Mouse (Mus musculus) neural tube, embryonic 15.5 days (tissue): Measurements from ENCODE around the gene Map2. TPM values are rescaled to one million over a fixed set of nuclear protein-coding genes. Genes with fewer than 3 reads are reported as not detected.

Experiments used
- ATAC-seq: fragments of 200-750 bp; cut with Nextera tagmentation; 2 replicates; pipeline ENCODE4 v1.8.0; 2017; ENCODE audit warnings: mild to moderate bottlenecking, moderate TSS enrichment, moderate library complexity; ENCODE audit not compliant: low FRiP score
- H3K27ac ChIP-seq: fragments of 300-500 bp; sonication (generic); replicated peaks from 2 replicates; pipeline ENCODE4 v1.5.1; 2015; ENCODE audit warnings: mild to moderate bottlenecking, inconsistent platforms
- H3K27me3 ChIP-seq: fragments of 300-500 bp; sonication (generic); replicated peaks from 2 replicates; pipeline ENCODE4 v1.6.1; 2015; ENCODE audit warnings: inconsistent platforms
- H3K36me3 ChIP-seq: fragments of 300-500 bp; sonication (generic); 2 replicates; pipeline ENCODE4 v1.6.1; 2015; ENCODE audit warnings: inconsistent platforms
- H3K4me1 ChIP-seq: fragments of 300-500 bp; sonication (generic); 2 replicates; pipeline ENCODE4 v1.6.1; 2015; ENCODE audit warnings: inconsistent platforms
- H3K4me2 ChIP-seq: fragments of 300-500 bp; sonication (generic); 2 replicates; pipeline ENCODE4 v1.6.1; 2015; ENCODE audit warnings: inconsistent platforms, mild to moderate bottlenecking, moderate library complexity
- H3K4me3 ChIP-seq: fragments of 300-500 bp; sonication (generic); replicated peaks from 2 replicates; pipeline ENCODE4 v1.5.1; 2015; ENCODE audit warnings: mild to moderate bottlenecking, inconsistent platforms
- H3K9ac ChIP-seq: fragments of 300-500 bp; sonication (generic); replicated peaks from 2 replicates; pipeline ENCODE4 v1.6.1; 2015; ENCODE audit warnings: mild to moderate bottlenecking, inconsistent platforms
- H3K9me3 ChIP-seq: fragments of 300-500 bp; sonication (generic); replicated peaks from 2 replicates; pipeline ENCODE4 v1.6.1; 2016; ENCODE audit warnings: inconsistent platforms
- WGBS: fragments of 180-500 bp; shearing (Covaris S2); methylation state at CpG from one replicate; pipeline ENCODE4 v1.1.7; 2015; ENCODE audit warnings: mixed read lengths; 5-methylcytosine and 5-hydroxymethylcytosine counted together
- polyA plus RNA-seq: library from polyadenylated mRNA; unstranded; fragments of >200 nt; fragmentation: Nextera tagmentation; extraction: Ambion mirVana; gene quantifications from 2 replicates; pipeline ENCODE4 v1.2.1, GENCODE M21; 2015

The Map2 gene
- polyA plus RNA-seq, 1 experiment from 2014 or later, result 359 TPM

DNA sequence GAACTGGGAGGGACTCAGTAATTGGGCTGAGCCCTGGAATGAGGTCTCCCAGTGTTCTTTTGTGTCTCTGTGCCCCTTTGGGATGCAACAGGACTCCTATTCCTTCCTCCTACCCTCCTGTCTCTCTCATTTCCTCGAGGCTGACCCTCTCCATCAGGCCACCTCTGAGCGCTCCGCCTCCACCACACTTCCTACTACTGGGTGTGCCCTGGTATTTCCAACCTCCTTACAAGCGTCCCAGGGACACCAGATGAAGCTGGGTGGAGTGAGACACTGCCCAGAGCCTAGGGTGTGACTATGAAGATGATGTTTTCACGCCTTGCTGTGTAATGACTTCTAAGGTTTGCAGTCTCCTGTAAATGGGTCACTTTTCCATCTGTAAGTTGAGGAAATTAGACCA lies 1.4 kb upstream of the Map2 start:
- 37% methylated on average over 5 of the region's 5 CpGs for WGBS
- Histone ChIP-seq H3K9me3 (no peaks in the 10 kb centered on the region), H3K4me2 (no peak overlapping the region), H3K9ac (no peak overlapping the region), H3K27me3 (no peaks in the 10 kb centered on the region), H3K4me1 (peaks cover 13% of the 10 kb centered on the region), H3K4me3 (no peak overlapping the region), H3K36me3 (no peaks in the 10 kb centered on the region), H3K27ac (no peak overlapping the region)
- no peak for ATAC-seq

GRCm38 (mm10) chr1:66176012-66176837 lies 1.2 kb downstream of the Map2 start:
- 7% methylated on average over 9 of the region's 9 CpGs for WGBS
- Histone ChIP-seq H3K4me3 (peak overlapping the region; percentile 58), H3K36me3 (peaks cover 3% of the 10 kb centered on the region; the same call in 1 of the 2 replicates), H3K27ac (peak overlapping the region; percentile 83), H3K4me2 (peak overlapping the region; percentile 70), H3K9ac (peak overlapping the region; percentile 61), H3K9me3 (no peaks in the 10 kb centered on the region), H3K27me3 (no peaks in the 10 kb centered on the region), H3K4me1 (peaks cover 22% of the 10 kb centered on the region)
- ATAC-seq, result peak; percentile 64

DNA sequence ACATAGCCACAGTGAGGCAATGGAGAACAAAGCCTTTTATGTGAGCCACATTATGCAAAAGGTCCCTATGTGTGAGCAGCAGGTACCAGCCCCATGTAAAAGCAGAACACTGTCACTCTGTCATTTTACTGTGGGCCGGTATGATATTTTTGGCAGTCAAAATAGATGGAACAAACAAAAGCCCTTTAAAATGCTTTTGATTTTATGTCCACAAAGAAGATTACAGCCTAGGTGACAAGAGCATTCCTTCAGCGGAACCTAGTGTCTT lies 1.7 kb downstream of the Map2 start:
- Histone ChIP-seq H3K4me2 (peak overlapping the region; percentile 70), H3K36me3 (peaks cover 3% of the 10 kb centered on the region; the same call in 1 of the 2 replicates), H3K4me1 (peaks cover 28% of the 10 kb centered on the region), H3K27ac (peak overlapping the region; percentile 83), H3K4me3 (peak overlapping the region; percentile 58), H3K27me3 (no peaks in the 10 kb centered on the region), H3K9me3 (no peaks in the 10 kb centered on the region), H3K9ac (peak overlapping the region; percentile 61)
- 25% methylated on average over 2 of the region's 2 CpGs for WGBS
- no peak for ATAC-seq

GRCm38 (mm10) chr1:66177489-66178170 lies 2.6 kb downstream of the Map2 start:
- Histone ChIP-seq H3K36me3 (peaks cover 5% of the 10 kb centered on the region; the same call in 1 of the 2 replicates), H3K4me2 (peak overlapping the region; percentile 70), H3K4me3 (peak overlapping the region; percentile 58), H3K27me3 (no peaks in the 10 kb centered on the region), H3K27ac (peak overlapping the region; percentile 46), H3K9me3 (no peaks in the 10 kb centered on the region), H3K9ac (peak overlapping the region; percentile 40; the same call in 1 of the 2 replicates), H3K4me1 (peaks cover 32% of the 10 kb centered on the region)
- ATAC-seq, result no peak
- WGBS, result 13% methylated on average over 4 of the region's 4 CpGs

- Histone ChIP-seq H3K4me2 (peak overlapping the region; percentile 17; the same call in 1 of the 2 replicates), H3K9ac (no peak overlapping the region), H3K36me3 (peaks cover under 1% of the 10 kb centered on the region; the same call in 1 of the 2 replicates), H3K4me1 (peaks cover 15% of the 10 kb centered on the region), H3K4me3 (no peak overlapping the region), H3K9me3 (no peaks in the 10 kb centered on the region), H3K27ac (0 out of 2 replicates have a peak overlapping the region, but pooled peaks have one; percentile 33), H3K27me3 (no peaks in the 10 kb centered on the region)
- ATAC-seq, result 0 out of 2 replicates have a peak, but pooled peaks have one; percentile 48
- WGBS, result 39% methylated on average over 12 of the region's 12 CpGs
Measured at GRCm38 (mm10) chr1:66187016-66187681, 12.1 kb downstream of the Map2 start.

DNA sequence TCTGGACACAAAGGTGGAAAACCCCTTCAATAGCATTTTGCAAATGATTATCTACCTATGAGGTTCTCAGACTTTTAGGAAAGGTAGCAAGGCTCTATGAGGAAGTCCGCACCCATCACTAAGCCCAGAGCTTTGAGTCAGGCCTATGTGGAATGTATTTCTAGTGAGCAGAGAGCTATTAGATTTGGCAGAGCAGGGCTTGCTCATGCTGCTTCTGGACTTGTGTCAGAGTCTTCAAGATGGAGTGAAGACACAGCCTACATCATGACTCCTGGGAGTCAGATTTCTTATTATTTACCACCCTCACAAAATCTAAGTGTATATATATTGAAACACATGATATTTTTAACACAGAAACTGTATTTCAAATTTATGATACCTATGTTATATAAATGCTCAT lies 17.3 kb downstream of the Map2 start:
- ATAC-seq, result no peak
- no peak overlapping the region for H3K4me2 ChIP-seq
- H3K9ac ChIP-seq, result no peak overlapping the region
- H3K27me3 ChIP-seq, result no peaks in the 10 kb centered on the region
- no peaks in the 10 kb centered on the region for H3K36me3 ChIP-seq
- H3K4me1 ChIP-seq, result peaks cover 12% of the 10 kb centered on the region
- no peaks in the 10 kb centered on the region for H3K9me3 ChIP-seq
- H3K4me3 ChIP-seq, result no peak overlapping the region
- WGBS, result 97% methylated on average over 1 of the region's 1 CpGs
- no peak overlapping the region for H3K27ac ChIP-seq

DNA sequence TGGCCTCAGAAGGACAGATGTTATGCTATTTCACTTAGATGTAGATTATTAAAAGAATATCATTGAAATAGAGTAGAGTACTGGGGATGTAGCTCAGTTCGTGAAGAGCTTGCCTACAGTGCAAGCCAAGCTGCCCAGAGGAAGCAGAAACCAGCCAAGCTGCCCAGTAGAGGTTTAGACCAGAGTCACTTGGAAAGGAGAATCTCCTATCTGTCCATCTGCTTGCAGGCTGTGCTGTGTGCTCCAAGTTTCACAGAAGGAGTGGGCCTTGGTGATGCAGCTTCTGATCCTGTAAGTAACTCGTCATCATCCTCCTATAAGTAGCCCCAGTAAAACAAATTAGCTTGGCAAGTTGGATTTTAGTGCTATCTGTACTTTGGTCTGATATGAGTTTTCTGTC lies 17.8 kb downstream of the Map2 start:
- ATAC-seq, result no peak
- no peak overlapping the region for H3K27ac ChIP-seq

GRCm38 (mm10) chr1:66195040-66195726 lies 20.1 kb downstream of the Map2 start:
- ATAC-seq, result peak; percentile 80; the same call in 1 of the 2 replicates
- WGBS, result 17% methylated on average over 13 of the region's 13 CpGs

More for the DNA sequence above, 17.8 kb downstream of the Map2 start:
- 83% methylated on average over 2 of the region's 2 CpGs for WGBS
- H3K9me3 ChIP-seq, result no peaks in the 10 kb centered on the region
- H3K9ac ChIP-seq, result no peak overlapping the region
- H3K4me2 ChIP-seq, result no peak overlapping the region
- no peaks in the 10 kb centered on the region for H3K36me3 ChIP-seq
- H3K4me3 ChIP-seq, result no peak overlapping the region
- H3K4me1 ChIP-seq, result peaks cover 8% of the 10 kb centered on the region
- H3K27me3 ChIP-seq, result no peaks in the 10 kb centered on the region

DNA sequence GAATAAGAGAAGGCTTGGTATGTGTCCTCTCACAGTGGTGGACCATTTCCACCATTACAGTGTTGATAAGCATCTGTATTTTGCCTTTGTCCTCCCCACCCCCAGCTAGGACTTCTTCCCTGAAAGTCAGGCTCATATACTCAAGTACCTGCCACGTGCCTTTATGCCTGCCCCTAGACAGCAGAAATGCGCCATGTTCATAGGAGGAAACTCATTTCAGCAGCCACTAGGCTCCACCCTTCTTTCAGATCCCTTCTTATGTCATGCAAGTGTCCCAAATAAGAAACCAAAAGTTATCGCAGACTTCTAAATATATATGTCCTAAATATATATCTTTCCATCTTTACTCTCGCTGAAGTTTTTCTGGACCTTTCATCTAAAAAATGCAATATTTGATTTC lies 21.2 kb downstream of the Map2 start:
- Histone ChIP-seq H3K4me1 (peaks cover 8% of the 10 kb centered on the region), H3K9me3 (no peaks in the 10 kb centered on the region), H3K9ac (no peak overlapping the region), H3K4me2 (no peak overlapping the region), H3K27me3 (no peaks in the 10 kb centered on the region), H3K4me3 (no peak overlapping the region), H3K27ac (no peak overlapping the region), H3K36me3 (no peaks in the 10 kb centered on the region)
- ATAC-seq, result no peak
- WGBS, result 88% methylated on average over 4 of the region's 4 CpGs

More at GRCm38 (mm10) chr1:66195040-66195726, 20.1 kb downstream of the Map2 start:
- Histone ChIP-seq H3K4me3 (no peak overlapping the region), H3K9me3 (no peaks in the 10 kb centered on the region), H3K27me3 (no peaks in the 10 kb centered on the region), H3K4me1 (peaks cover 8% of the 10 kb centered on the region), H3K9ac (no peak overlapping the region), H3K27ac (peak overlapping the region; percentile 38), H3K36me3 (no peaks in the 10 kb centered on the region), H3K4me2 (no peak overlapping the region)

GRCm38 (mm10) chr1:66196716-66197115 lies 21.6 kb downstream of the Map2 start:
- no peak overlapping the region for H3K4me3 ChIP-seq
- ATAC-seq, result no peak
- WGBS, result 93% methylated on average over 4 of the region's 4 CpGs
- H3K9ac ChIP-seq, result no peak overlapping the region
- H3K4me2 ChIP-seq, result no peak overlapping the region
- H3K27me3 ChIP-seq, result no peaks in the 10 kb centered on the region
- H3K9me3 ChIP-seq, result no peaks in the 10 kb centered on the region
- peaks cover 8% of the 10 kb centered on the region for H3K4me1 ChIP-seq
- no peak overlapping the region for H3K27ac ChIP-seq
- H3K36me3 ChIP-seq, result no peaks in the 10 kb centered on the region

DNA sequence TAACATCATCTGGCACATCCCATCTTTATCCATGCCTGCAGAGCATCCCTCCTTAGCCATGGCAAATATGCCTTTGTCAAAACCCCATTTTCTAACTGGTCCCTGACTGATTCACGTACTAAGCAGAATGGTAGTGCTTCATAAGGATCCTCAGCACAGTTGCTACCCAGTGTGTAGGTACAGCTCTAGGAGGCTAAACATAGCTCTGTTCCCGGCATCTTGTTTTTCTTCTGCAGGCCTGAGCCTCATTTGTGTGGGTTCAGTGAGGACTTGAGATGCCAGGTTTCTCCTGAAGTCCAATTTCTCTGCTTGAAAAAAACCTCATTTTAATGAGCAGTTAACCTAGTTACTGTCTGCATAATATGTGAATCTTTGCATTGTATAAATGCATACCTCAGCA lies 30.4 kb downstream of the Map2 start:
- 86% methylated on average over 2 of the region's 2 CpGs for WGBS
- no peak for ATAC-seq
- Histone ChIP-seq H3K4me3 (no peak overlapping the region), H3K36me3 (no peaks in the 10 kb centered on the region), H3K27ac (no peak overlapping the region), H3K4me2 (no peak overlapping the region), H3K9ac (no peak overlapping the region), H3K4me1 (0 out of 2 replicates have a peak, but pooled peaks cover 5% of the 10 kb centered on the region), H3K27me3 (no peaks in the 10 kb centered on the region), H3K9me3 (no peaks in the 10 kb centered on the region)
